Mouse (Mus musculus): ENCODE measurements around the gene Set. TPM values are rescaled to one million over a fixed set of nuclear protein-coding genes. Genes with fewer than 3 reads are reported as not detected.
A peak's percentile ranks its signal among the peaks of the same experiment; 100 is the strongest.

Set gene
- polyA plus RNA-seq, 1 experiment from 2014 or later: 355 TPM

- Histone ChIP-seq H3K9me3 (no peaks in the 10 kb centered on the region), H3K4me3 (peak overlapping the region; percentile 48), H3K36me3 (replicated peaks) (no peaks in the 10 kb centered on the region), H3K4me2 (peak overlapping the region; percentile 97), H3K27me3 (replicated peaks) (no peaks in the 10 kb centered on the region), H3K4me1 (peaks cover 33% of the 10 kb centered on the region), H3K27ac (peak overlapping the region; percentile 57), H3K9ac (peak overlapping the region; percentile 44; the same call in 1 of the 2 replicates)
- WGBS: 5% methylated on average over 8 of the region's 8 CpGs
- ATAC-seq (replicated peaks): no peak
These were observed 6.1 kb downstream of the Set start for GRCm38 (mm10) chr2:30063235-30063634.

- Histone ChIP-seq H3K4me1 (peaks cover 38% of the 10 kb centered on the region), H3K9me3 (no peaks in the 10 kb centered on the region), H3K9ac (no peak overlapping the region), H3K4me3 (no peak overlapping the region), H3K27ac (no peak overlapping the region), H3K27me3 (replicated peaks) (no peaks in the 10 kb centered on the region), H3K4me2 (peak overlapping the region; percentile 97; the same call in 1 of the 2 replicates), H3K36me3 (replicated peaks) (peaks cover 4% of the 10 kb centered on the region)
- ATAC-seq (replicated peaks): no peak
- 11% methylated on average over 3 of the region's 3 CpGs for WGBS
These were observed 6.6 kb downstream of the Set start for GRCm38 (mm10) chr2:30063791-30064190.

DNA sequence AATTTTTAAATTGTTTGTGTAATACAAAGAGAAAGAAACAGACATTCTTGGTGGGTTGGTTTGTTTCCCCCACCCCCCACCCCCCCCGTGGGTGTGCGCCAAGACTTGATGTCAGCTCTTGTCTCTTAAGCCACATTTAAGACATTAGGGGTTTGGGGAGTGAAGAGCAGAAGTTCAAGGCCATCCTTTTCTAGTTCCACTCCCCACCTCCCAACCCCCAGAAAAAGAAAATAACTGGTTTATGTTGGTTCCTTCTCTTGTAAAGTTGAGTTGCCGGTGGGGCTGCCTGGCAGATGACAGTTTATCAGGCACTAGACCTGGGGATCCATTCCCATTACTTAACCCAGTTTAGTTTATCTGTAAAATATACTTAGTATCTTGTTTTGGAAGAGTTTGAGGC, 7.1 kb downstream of the Set start:
- Histone ChIP-seq H3K9me3 (no peaks in the 10 kb centered on the region), H3K4me2 (no peak overlapping the region), H3K27ac (no peak overlapping the region), H3K36me3 (replicated peaks) (peaks cover 9% of the 10 kb centered on the region), H3K4me3 (no peak overlapping the region), H3K9ac (no peak overlapping the region), H3K4me1 (peaks cover 38% of the 10 kb centered on the region), H3K27me3 (replicated peaks) (no peaks in the 10 kb centered on the region)
- 40% methylated on average over 3 of the region's 3 CpGs for whole genome bisulfite sequencing
- no peak for ATAC-seq (replicated peaks)

DNA sequence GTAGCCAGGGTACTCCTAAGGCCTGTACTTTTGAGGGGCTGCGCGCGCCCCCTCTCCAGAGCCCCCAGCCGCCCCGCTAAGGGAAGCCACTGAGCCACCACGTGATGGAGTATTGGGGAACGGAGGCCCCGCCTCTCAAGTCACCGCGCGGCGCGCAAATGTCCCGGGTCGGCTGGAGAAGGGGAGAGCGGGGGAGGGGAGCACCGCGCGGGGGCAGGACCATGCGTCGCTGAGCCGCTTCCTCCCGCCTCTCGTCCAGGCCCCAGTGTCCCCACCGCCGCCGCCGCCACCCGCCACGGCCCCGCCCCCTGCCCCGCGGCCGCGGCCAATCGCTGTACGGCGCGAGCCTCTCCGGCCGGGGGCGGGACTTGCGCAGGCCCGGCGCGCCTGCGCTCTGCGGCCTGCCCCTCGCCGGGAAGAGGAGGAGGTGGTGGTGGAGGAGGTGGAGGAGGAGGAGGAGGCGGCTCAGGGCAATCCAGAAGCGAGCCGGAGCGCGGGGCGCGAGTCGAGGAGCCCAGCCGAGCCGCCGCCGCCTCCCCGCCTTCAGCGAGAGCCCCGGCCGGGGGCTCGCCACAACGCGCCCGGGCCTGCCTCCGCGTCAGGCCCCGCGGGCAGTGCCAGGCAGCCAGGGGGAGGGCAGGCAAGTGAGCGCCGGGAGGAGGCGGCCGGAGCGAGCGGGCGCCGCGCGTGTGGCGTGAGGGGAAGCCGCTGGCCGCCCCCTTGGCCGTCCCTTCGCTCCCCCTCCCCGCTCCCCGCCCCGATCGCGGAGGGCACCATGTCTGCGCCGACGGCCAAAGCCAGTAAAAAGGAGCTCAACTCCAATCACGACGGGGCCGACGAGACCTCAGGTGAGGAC, 9.1 kb downstream of the Set start:
- H3K4me3 ChIP-seq: peak overlapping the region; percentile 71
- peak overlapping the region; percentile 99 for H3K27ac ChIP-seq
- peak; percentile 94 for ATAC-seq (replicated peaks)
- H3K4me1 ChIP-seq: peaks cover 38% of the 10 kb centered on the region
- H3K27me3 ChIP-seq (replicated peaks): no peaks in the 10 kb centered on the region
- H3K9ac ChIP-seq: peak overlapping the region; percentile 96
- no peaks in the 10 kb centered on the region for H3K9me3 ChIP-seq
- peaks cover 22% of the 10 kb centered on the region for H3K36me3 ChIP-seq (replicated peaks)
- peak overlapping the region; percentile 77 for H3K4me2 ChIP-seq
- WGBS: under 1% methylated on average over 46 of the region's 101 CpGs

DNA sequence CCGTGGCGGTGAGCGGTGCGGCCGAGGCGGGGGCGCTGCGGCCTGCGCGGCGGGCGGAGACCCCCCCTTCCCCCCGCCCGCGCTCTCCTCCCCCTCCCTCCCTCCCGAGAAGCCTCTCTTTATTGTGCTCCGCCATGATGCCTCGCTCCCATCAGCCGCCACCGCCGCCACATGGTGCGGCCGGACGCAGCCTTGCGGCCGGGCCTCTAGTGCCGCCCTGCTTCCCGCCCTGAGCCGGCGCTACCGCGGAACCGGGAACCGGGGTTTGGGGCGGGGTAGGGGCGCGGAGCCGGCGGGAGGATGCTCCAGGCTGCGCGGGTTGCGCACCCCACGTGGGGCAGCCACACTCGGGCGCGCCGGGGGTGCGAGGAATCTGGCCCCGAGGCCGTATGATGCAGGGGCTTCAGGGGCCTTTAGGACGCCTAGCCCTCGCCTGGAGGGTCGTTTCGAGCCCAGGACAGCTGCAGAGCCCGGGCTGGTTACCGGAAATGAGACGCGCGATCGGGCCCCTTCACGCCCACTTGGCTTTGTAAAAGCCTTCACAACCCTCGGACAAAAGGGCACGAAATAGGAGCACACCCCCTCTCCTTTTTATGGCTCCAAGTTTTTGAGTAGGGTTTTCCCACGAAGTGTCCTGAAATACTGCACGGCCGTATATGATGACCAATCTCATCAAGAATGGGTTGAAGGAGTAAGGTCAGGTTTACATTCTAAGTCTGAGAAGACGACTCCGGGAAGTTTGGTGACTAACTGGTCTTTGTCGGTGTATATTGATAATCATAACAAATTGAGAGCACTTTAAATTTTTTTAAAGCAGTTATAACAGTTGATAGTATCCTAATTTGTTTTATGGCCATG, 10.1 kb downstream of the Set start:
- Histone ChIP-seq H3K4me2 (peak overlapping the region; percentile 60), H3K4me3 (peak overlapping the region; percentile 71), H3K27ac (peak overlapping the region; percentile 99), H3K9me3 (no peaks in the 10 kb centered on the region), H3K4me1 (peaks cover 31% of the 10 kb centered on the region), H3K36me3 (replicated peaks) (peaks cover 24% of the 10 kb centered on the region), H3K9ac (peak overlapping the region; percentile 96), H3K27me3 (replicated peaks) (no peaks in the 10 kb centered on the region)
- ATAC-seq (replicated peaks): peak; percentile 40
- WGBS: under 1% methylated on average over 59 of the region's 69 CpGs

- Histone ChIP-seq H3K36me3 (replicated peaks) (peaks cover 29% of the 10 kb centered on the region), H3K4me3 (peak overlapping the region; percentile 71), H3K27me3 (replicated peaks) (no peaks in the 10 kb centered on the region), H3K4me2 (peak overlapping the region; percentile 60), H3K9ac (peak overlapping the region; percentile 96), H3K27ac (no peak overlapping the region), H3K4me1 (peaks cover 24% of the 10 kb centered on the region), H3K9me3 (no peaks in the 10 kb centered on the region)
- 17% methylated on average over 7 of the region's 7 CpGs for WGBS
- ATAC-seq (replicated peaks): no peak
These were observed 10.8 kb downstream of the Set start for GRCm38 (mm10) chr2:30067962-30068361.

DNA sequence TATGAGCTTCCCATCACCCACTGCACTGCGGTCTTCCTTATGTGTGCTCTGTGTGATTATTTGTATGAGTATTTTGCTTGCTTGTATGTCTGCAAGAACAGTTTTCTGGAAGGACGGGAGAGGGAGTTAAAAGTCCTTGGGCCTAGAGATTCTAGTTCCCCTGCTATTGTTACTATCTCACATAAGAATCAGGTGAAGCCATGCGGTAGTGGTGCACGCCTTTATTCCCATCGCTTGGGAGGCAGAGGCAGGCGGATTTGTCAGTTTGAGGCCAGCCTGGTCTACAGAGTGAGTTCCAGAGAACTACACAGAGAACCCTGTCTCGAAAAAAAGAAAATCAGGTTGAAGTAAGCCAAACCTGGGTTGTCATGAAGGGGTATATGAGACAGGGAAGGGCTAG, 15.7 kb downstream of the Set start:
- no peak overlapping the region for H3K9ac ChIP-seq
- no peak overlapping the region for H3K4me3 ChIP-seq
- no peaks in the 10 kb centered on the region for H3K27me3 ChIP-seq (replicated peaks)
- WGBS: 76% methylated on average over 7 of the region's 7 CpGs
- H3K4me2 ChIP-seq: no peak overlapping the region
- H3K9me3 ChIP-seq: no peaks in the 10 kb centered on the region
- peaks cover 29% of the 10 kb centered on the region for H3K36me3 ChIP-seq (replicated peaks)
- no peak for ATAC-seq (replicated peaks)
- H3K4me1 ChIP-seq: peaks cover 18% of the 10 kb centered on the region
- H3K27ac ChIP-seq: no peak overlapping the region

DNA sequence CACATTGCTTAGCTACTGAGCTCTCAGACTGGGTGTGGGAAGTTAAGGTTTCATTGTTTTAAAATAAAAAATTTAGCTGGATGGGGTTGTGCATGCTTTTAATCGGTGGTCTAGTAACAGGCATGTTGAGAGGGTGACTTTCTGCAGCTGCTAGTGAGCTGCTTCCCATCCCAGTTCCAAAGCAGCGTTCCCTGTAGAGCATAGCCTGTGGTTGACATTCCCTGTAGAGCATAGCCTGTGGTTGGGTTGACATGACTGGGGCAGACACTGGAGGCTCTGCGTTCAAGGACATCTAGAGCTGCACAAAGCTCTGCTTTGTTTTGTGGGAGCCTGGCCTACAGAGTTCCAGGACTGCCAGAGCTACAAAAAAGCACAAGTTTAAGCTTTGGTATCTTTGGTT, 16.1 kb downstream of the Set start:
- no peak overlapping the region for H3K9ac ChIP-seq
- H3K27ac ChIP-seq: no peak overlapping the region
- H3K36me3 ChIP-seq (replicated peaks): peaks cover 29% of the 10 kb centered on the region
- H3K4me2 ChIP-seq: no peak overlapping the region
- ATAC-seq (replicated peaks): no peak
- no peak overlapping the region for H3K4me3 ChIP-seq
- WGBS: 69% methylated on average over 3 of the region's 3 CpGs
- H3K27me3 ChIP-seq (replicated peaks): no peaks in the 10 kb centered on the region
- H3K9me3 ChIP-seq: no peaks in the 10 kb centered on the region
- H3K4me1 ChIP-seq: peaks cover 17% of the 10 kb centered on the region

DNA sequence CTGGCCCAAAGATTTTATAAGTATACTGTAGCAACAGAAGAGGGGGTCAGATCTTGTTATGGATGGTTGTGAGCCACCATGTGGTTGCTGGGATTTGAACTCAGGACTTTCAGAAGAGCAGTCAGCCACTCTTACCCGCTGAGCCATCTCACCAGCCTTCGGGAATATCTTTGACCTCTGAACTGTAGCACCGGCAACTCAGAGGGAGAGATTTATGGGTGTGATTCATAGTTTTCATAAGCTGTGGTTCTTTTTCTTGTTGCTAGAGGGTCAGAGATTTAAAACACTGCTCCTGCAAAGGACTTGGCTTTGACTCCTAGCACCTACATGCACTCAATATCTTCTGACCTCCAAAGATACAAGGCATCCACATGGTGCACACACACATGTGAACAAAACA, 18.4 kb downstream of the Set start:
- no peak overlapping the region for H3K9ac ChIP-seq
- H3K4me3 ChIP-seq: no peak overlapping the region
- H3K27me3 ChIP-seq (replicated peaks): no peaks in the 10 kb centered on the region
- ATAC-seq (replicated peaks): no peak
- H3K4me2 ChIP-seq: no peak overlapping the region
- H3K27ac ChIP-seq: no peak overlapping the region
- 90% methylated on average over 3 of the region's 3 CpGs for WGBS
- peaks cover 12% of the 10 kb centered on the region for H3K4me1 ChIP-seq
- peaks cover 9% of the 10 kb centered on the region for H3K36me3 ChIP-seq (replicated peaks)
- H3K9me3 ChIP-seq: no peaks in the 10 kb centered on the region

GRCm38 (mm10) chr2:30076439-30076838, 19.3 kb downstream of the Set start:
- no peak overlapping the region for H3K4me3 ChIP-seq
- 93% methylated on average over 9 of the region's 9 CpGs for WGBS
- H3K36me3 ChIP-seq (replicated peaks): peaks cover 8% of the 10 kb centered on the region
- no peak overlapping the region for H3K27ac ChIP-seq
- no peaks in the 10 kb centered on the region for H3K9me3 ChIP-seq
- no peaks in the 10 kb centered on the region for H3K27me3 ChIP-seq (replicated peaks)
- H3K4me2 ChIP-seq: no peak overlapping the region
- peaks cover 12% of the 10 kb centered on the region for H3K4me1 ChIP-seq
- ATAC-seq (replicated peaks): no peak
- H3K9ac ChIP-seq: no peak overlapping the region

DNA sequence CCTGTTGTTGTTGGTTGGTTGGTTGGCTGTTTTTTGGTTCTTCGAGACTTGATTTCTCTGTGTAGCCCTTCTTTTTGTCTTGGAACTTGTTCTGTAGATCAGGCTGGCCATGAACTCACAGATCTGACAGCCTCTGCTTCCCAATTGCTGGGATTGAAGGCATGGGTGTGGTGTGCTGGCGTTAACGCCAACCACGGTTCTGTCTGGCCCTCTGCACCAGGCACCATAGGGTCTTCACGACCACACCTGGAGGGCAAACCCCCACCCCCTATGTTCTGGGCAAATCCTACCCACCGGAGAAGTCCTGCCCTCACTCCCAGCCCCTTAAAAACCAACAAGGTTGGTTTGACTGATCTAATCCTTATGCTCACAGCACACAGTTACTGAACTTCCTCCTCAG, 19.8 kb downstream of the Set start:
- Histone ChIP-seq H3K4me2 (peak overlapping the region; percentile 91), H3K36me3 (replicated peaks) (peaks cover 6% of the 10 kb centered on the region), H3K9ac (no peak overlapping the region; the same call in 1 of the 2 replicates), H3K27me3 (replicated peaks) (no peaks in the 10 kb centered on the region), H3K9me3 (no peaks in the 10 kb centered on the region), H3K4me1 (peaks cover 12% of the 10 kb centered on the region), H3K4me3 (peak overlapping the region; percentile 43), H3K27ac (no peak overlapping the region)
- 0 out of 2 replicates have a peak, but pooled peaks have one; percentile 19 for ATAC-seq (replicated peaks)
- WGBS: 73% methylated on average over 6 of the region's 6 CpGs

Data from midbrain, embryonic 15.5 days (tissue).